Mouse (Mus musculus) stomach, postnatal 0 days (tissue): ENCODE results near the gene Rfc4.

ENCODE experiments used
- CTCF ChIP-seq: IDR thresholded peaks from 2 replicates; pipeline ENCODE4 v1.5.1; 2016; ENCODE audit warnings: antibody characterized with exemption, low read depth, mild to moderate bottlenecking, moderate library complexity
- EP300 ChIP-seq: optimal IDR thresholded peaks from 2 replicates; pipeline ENCODE3; 2016; ENCODE audit warnings: antibody characterized with exemption

DNA sequence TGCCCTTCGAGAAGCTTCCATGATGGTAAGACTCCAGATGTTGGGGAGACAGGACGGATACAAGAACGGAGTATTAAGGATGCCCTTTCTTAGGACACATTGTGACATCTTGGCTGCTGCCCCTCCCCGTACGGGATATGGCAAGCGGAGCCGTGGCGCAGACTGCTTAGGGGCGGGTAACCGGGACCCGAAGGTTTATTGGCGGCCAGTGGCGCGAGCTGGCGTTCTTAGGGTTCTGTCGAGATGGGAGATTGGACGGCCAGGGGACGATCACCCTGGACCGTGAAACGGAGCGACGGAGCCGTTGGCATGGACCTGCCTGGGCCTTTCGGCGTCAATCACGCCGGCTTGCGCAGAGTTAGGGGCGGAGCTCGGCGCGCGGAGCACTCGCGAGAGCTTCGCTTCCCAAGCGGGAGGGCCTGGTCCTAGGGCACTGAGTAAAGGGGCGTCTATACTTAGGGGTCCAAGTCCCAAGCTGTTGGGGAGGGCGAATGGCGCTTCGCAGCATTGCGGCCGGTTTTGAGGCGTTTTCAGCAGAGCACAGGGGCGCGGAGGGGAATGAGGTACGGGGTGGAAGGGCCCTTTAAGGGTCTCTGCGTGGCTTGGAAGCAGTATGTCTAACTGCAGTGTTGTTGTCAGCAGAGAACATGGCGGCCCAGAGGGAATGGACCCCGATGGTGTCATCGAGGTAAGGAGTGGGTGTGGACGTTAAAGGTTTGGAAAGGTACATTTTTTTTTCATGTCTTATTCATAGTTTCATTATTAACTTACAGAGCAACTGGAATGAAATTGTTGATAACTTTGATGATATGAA is 19.4 kb downstream of the Rfc4 start:
- 0 out of 2 replicates have a peak, but pooled peaks have one; percentile 10 for TF ChIP-seq CTCF
- no peak for TF ChIP-seq EP300
